In the genomic region with DNA sequence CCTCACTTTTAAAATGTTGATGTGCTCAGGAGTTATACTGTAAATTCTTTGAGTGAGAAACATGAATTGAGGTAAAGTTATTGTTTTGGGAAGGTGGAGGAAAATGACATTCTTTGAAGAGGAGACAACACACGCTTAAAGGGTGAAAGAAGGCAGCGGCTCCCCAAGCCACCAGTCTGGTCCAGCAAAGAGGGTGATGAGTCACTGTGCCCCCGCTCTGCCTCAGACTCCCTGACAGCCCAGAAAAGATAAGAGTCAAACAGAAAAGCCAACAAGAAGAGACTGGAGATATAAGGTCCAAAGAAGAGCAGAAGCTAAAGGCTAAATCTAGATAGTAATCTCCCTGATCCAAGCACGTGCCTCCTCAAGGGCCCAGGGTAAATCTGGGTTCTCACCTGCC, we compare ENCODE assay signal across 25 mouse cellular contexts.
A peak's percentile ranks its signal among the peaks of the same experiment; 100 is the strongest.
DNase-seq lines count a peak whose midpoint lies in the region; ATAC-seq lines count a peak whose summit lies in the region.
"Had no signal": no experiment of that assay in that cellular context is flagged by ENCODE, and none has a peak within 500 bp of the region (broad histone marks: within the 10 kb centered on the region; RNA-seq: fewer than 3 reads in every experiment).

No protein-coding gene starts in this region.

- intact Hi-C loops in heart, postnatal 36 days (cut with DNase I): no loop called here
- intact Hi-C loops in heart, postnatal 14 days (cut with DNase I): no loop called here

- no peak overlapping the region for H3K4me3 ChIP-seq in heart, embryonic 11.5 days (ENCODE audit: low read depth, low read length)
- H3K4me3 ChIP-seq in heart, embryonic 13.5 days: no peak overlapping the region
- H3K4me3 ChIP-seq in liver, embryonic 11.5 days (ENCODE audit: low read depth, low read length): no peak overlapping the region
- no peak overlapping the region for H3K4me3 ChIP-seq in liver, embryonic 12.5 days
- H3K4me3 ChIP-seq: embryonic facial prominence, embryonic 10.5 days; embryonic facial prominence, embryonic 12.5 days; forebrain, embryonic 13.5 days had no signal

- ATAC-seq in heart, embryonic 11.5 days (replicated peaks; ENCODE audit: insufficient number of reproducible peaks, low FRiP score, low TSS enrichment): peak; percentile 73
- peak; percentile 62; the same call in 1 of the 2 replicates for ATAC-seq in heart, embryonic 13.5 days (ENCODE audit: extremely low read depth, insufficient number of reproducible peaks, low FRiP score, low TSS enrichment)
- ATAC-seq in liver, embryonic 11.5 days (replicated peaks; ENCODE audit: low FRiP score): peak; percentile 49; the same call in 1 of the 2 replicates
- ATAC-seq in liver, embryonic 12.5 days: no peak; the same call in 1 of the 2 replicates
- ATAC-seq: activated CD4-positive, CD25-positive, alpha-beta regulatory T cell, adult 4 months; CD4-positive, CD25-positive, alpha-beta regulatory T cell, adult 4 months; forebrain, embryonic 13.5 days; Patski had no signal

- H3K4me2 ChIP-seq in heart, embryonic 11.5 days: no peak overlapping the region
- peak overlapping the region; percentile 2; the same call in 1 of the 2 replicates for H3K4me2 ChIP-seq in heart, embryonic 13.5 days
- no peak overlapping the region for H3K4me2 ChIP-seq in liver, embryonic 11.5 days
- H3K4me2 ChIP-seq in liver, embryonic 12.5 days: no peak overlapping the region
- H3K4me2 ChIP-seq: embryonic facial prominence, embryonic 12.5 days; forebrain, embryonic 13.5 days had no signal

- no peaks in the 10 kb centered on the region for H3K27me3 ChIP-seq in heart, embryonic 11.5 days (ENCODE audit: control insufficient read depth, insufficient read depth, low read length)
- peaks cover 3% of the 10 kb centered on the region; the same call in 1 of the 2 replicates for H3K27me3 ChIP-seq in heart, embryonic 13.5 days (replicated peaks)
- no peaks in the 10 kb centered on the region for H3K27me3 ChIP-seq in liver, embryonic 11.5 days (replicated peaks; ENCODE audit: control insufficient read depth, insufficient read depth, low read length)
- no peaks in the 10 kb centered on the region for H3K27me3 ChIP-seq in liver, embryonic 12.5 days (replicated peaks)
- H3K27me3 ChIP-seq: CH12.LX; embryonic facial prominence, embryonic 12.5 days; forebrain, embryonic 13.5 days had no signal

- no peaks in the 10 kb centered on the region for H3K9me3 ChIP-seq in heart, embryonic 11.5 days (replicated peaks; ENCODE audit: control insufficient read depth, low read length)
- no peaks in the 10 kb centered on the region for H3K9me3 ChIP-seq in heart, embryonic 13.5 days
- H3K9me3 ChIP-seq in liver, embryonic 11.5 days (ENCODE audit: control insufficient read depth, low read length): no peaks in the 10 kb centered on the region
- no peaks in the 10 kb centered on the region for H3K9me3 ChIP-seq in liver, embryonic 12.5 days (replicated peaks)
- H3K9me3 ChIP-seq: embryonic facial prominence, embryonic 10.5 days; embryonic facial prominence, embryonic 12.5 days; forebrain, embryonic 13.5 days had no signal

- DNase-seq in heart, adult 11 months: peak; percentile 15
- no peak for DNase-seq in heart, postnatal 36 days
- DNase-seq in heart, postnatal 14 days: no peak
- DNase-seq in heart, adult 9 months (ENCODE audit: low spot score in 2 of 2): no peak
- no peak for DNase-seq in liver, embryonic 11.5 days (ENCODE audit: low spot score)
- DNase-seq: adrenal gland, adult 8-10 months; adrenal gland, postnatal 14 days; adrenal gland, postnatal 36 days; B cell, adult 2 months; cerebellum, adult 11-12 months; cerebellum, adult 2 months; cerebellum, adult 9-10 months; cerebellum, postnatal 10 days; cerebellum, postnatal 25 days had no signal

- 0 out of 2 replicates have a peak overlapping the region, but pooled peaks have one; percentile 46 for H3K27ac ChIP-seq in heart, embryonic 11.5 days (ENCODE audit: low read depth, low read length)
- H3K27ac ChIP-seq in heart, embryonic 13.5 days (replicated peaks): no peak overlapping the region
- no peak overlapping the region for H3K27ac ChIP-seq in liver, embryonic 11.5 days (ENCODE audit: low read depth, low read length)
- no peak overlapping the region for H3K27ac ChIP-seq in liver, embryonic 12.5 days
- H3K27ac ChIP-seq: embryonic facial prominence, embryonic 10.5 days; embryonic facial prominence, embryonic 12.5 days; forebrain, embryonic 13.5 days had no signal

- H3K4me1 ChIP-seq in heart, embryonic 11.5 days (ENCODE audit: control insufficient read depth, insufficient read depth, low read length): no peaks in the 10 kb centered on the region
- no peaks in the 10 kb centered on the region for H3K4me1 ChIP-seq in heart, embryonic 13.5 days
- H3K4me1 ChIP-seq in liver, embryonic 11.5 days (replicated peaks; ENCODE audit: control insufficient read depth, insufficient read depth, low read length): no peaks in the 10 kb centered on the region
- H3K4me1 ChIP-seq in liver, embryonic 12.5 days: no peaks in the 10 kb centered on the region
- H3K4me1 ChIP-seq: embryonic facial prominence, embryonic 10.5 days; embryonic facial prominence, embryonic 12.5 days; forebrain, embryonic 13.5 days had no signal

- WGBS in heart, embryonic 11.5 days (ENCODE audit: insufficient replicate concordance): 54% methylated on average over 4 of the region's 4 CpGs
- WGBS in heart, embryonic 13.5 days: 57% methylated on average over 4 of the region's 4 CpGs
- WGBS in liver, embryonic 11.5 days: 61% methylated on average over 4 of the region's 4 CpGs
- WGBS in liver, embryonic 12.5 days (ENCODE audit: insufficient replicate concordance): 51% methylated on average over 4 of the region's 4 CpGs

- no peaks in the 10 kb centered on the region for H3K36me3 ChIP-seq in heart, embryonic 11.5 days (ENCODE audit: control insufficient read depth, insufficient read depth, low read length)
- H3K36me3 ChIP-seq in heart, embryonic 13.5 days: no peaks in the 10 kb centered on the region
- H3K36me3 ChIP-seq in liver, embryonic 11.5 days (ENCODE audit: control insufficient read depth, insufficient read depth, low read length): no peaks in the 10 kb centered on the region
- no peaks in the 10 kb centered on the region for H3K36me3 ChIP-seq in liver, embryonic 12.5 days
- H3K36me3 ChIP-seq: embryonic facial prominence, embryonic 10.5 days; embryonic facial prominence, embryonic 12.5 days; G1E had no signal

- no peak overlapping the region for H3K9ac ChIP-seq in heart, embryonic 11.5 days (ENCODE audit: low read depth, low read length)
- H3K9ac ChIP-seq in heart, embryonic 13.5 days: no peak overlapping the region
- no peak overlapping the region for H3K9ac ChIP-seq in liver, embryonic 11.5 days (ENCODE audit: low read depth, low read length)
- H3K9ac ChIP-seq in liver, embryonic 12.5 days: no peak overlapping the region
- H3K9ac ChIP-seq: embryonic facial prominence, embryonic 12.5 days; forebrain, embryonic 13.5 days had no signal
